Mouse (Mus musculus) telencephalon, adult 2 months (tissue): ENCODE results near the gene N4bp2.

Experiments used
- DNase-seq: peaks from one replicate; pipeline ENCODE4 v3.0.0-alpha.2; 2011; ENCODE audit warnings: low read depth, low spot score

N4bp2 gene

DNA sequence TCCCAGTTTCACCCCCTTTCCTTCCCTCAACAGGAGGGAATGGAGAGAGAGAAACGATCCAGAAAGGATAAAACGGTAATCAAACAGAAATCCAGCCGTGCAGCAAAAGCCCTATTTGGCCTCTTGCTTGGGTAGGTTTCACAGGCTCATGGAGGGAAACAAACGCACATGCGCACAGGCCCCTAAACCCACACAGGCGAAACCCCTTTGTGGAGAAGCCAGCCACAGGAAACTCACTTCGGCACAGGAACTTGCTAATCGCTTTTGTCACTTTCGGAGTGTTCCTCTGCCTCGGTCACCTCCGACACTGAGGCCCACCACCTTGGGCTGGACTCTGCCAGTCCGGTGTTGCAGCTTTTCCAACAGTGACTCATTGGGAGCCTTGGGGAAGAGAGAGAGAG, 100.0 kb downstream of the N4bp2 start:
- DNase-seq, result no peak

DNA sequence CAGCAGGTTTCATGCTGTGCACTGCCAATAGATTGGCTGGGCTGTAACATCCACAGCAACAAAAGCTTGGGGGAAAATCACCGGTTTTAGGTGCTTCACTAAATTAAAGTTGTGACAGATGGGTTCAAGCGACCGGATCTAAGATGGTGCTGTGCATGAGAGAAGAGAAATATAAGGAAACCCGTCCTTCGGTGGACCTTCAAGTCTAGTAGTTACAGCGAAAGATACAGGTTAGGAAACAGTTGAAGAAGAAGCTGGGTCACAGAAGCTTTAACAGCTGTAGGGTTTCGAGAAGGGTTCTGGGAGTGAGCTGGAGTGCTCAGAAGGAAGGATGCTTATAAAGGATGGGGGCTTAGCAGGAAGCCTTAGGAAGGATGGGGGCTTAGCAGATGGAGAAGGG, 101.2 kb downstream of the N4bp2 start:
- no peak for DNase-seq

GRCm38 (mm10) chr5:65864946-65865345, 101.6 kb downstream of the N4bp2 start:
- DNase-seq, result no peak

GRCm38 (mm10) chr5:65866591-65866990, 103.3 kb downstream of the N4bp2 start:
- no peak for DNase-seq

- DNase-seq, result peak; percentile 16
Observed at GRCm38 (mm10) chr5:65867380-65868116, 104.2 kb downstream of the N4bp2 start.

DNA sequence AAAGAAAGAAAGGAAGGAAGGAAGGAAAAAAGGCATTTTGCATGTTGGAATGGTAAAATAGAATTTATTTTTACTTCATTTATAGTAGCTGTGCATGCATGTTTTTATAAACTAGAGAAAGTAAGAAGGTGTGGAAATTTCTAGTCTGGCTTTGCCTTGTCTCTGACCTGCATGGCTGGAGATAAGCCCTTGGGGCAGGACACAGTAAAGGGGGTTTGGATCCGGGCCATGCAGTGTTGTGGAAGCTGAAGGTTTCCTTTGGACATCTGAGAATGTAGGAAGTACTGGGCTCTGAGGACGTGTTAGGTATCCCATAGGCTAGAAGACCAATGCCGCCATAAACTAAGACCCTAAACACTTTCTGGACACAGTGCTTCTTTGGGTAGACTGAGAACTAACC, 105.1 kb downstream of the N4bp2 start:
- DNase-seq, result no peak

- no peak for DNase-seq
Observed at GRCm38 (mm10) chr5:65869660-65870059, 106.3 kb downstream of the N4bp2 start.

DNA sequence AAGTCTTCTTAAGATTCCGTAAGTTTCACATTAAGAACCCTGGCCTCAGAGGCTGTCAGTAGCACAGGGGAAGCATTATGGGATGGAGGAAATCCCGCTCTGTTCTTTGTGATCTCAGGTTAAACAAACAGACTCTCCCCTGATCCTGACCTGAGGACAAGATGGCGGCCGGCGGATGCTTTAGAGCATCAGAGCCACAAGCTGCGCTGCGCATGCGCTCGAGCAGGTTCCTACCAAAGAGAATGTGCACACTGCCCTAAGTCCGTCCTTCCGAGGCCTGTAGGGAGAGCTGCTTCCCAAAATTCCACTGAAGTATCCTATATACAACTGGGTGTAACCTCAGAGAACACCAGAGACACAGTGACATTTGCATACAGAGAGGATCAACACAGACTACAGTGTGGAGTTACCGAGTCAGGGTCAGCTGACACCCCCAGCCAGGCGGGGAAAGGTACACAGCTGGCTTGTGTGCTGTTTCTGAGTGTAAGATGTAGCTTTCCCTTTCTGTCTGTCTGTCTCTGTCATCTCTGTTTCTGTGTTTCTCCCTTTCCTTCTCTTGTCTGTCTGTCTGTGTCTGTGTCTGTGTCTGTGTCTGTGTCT, 108.1 kb downstream of the N4bp2 start:
- DNase-seq, result no peak

- DNase-seq, result no peak
Observed at GRCm38 (mm10) chr5:65873212-65873611, 109.9 kb downstream of the N4bp2 start.

DNA sequence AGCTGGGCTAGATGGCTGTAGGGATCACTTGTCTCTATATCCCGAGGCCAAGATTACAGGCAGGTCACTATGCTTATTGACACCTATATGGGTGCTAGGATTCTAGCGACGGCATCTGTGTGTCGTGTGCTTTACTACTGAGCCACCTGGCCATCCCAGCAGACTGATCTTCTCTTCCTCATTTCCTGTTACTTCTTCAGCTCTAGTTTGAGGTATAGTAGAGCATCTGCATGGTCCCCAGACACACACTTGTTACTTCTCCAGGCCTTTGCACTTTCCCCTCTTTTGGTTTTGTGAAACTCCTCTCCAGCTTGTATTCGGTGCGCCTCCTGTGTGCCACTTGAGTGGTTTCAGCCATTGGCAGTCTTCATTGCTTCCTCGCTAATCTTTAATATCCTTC, 111.9 kb downstream of the N4bp2 start:
- no peak for DNase-seq

- no peak for DNase-seq
Observed at GRCm38 (mm10) chr5:65878367-65878766, 115.0 kb downstream of the N4bp2 start.
